Mouse (Mus musculus) myocyte (in vitro differentiated cells): ENCODE results near the gene P2ry13.

Source experiments
- MYOD1 ChIP-seq, 3 experiments: IDR thresholded peaks; one replicate each; pipeline ENCODE4 v1.6.1; 2011; ENCODE audit warnings: control low read depth in 2 of 3, low read depth in 2 of 3, mild to moderate bottlenecking in 2 of 3, moderate library complexity in 1 of 3; ENCODE audit not compliant: insufficient read length in 2 of 3, control insufficient read depth in 1 of 3
- POLR2A ChIP-seq: IDR thresholded peaks from one replicate; pipeline ENCODE4 v1.6.1; 2011; ENCODE audit warnings: low read depth, mild to moderate bottlenecking, control low read depth, moderate library complexity; ENCODE audit not compliant: insufficient read length
- TCF12 ChIP-seq: IDR thresholded peaks from one replicate; pipeline ENCODE4 v1.6.1; 2011; ENCODE audit warnings: mild to moderate bottlenecking, control low read depth; ENCODE audit not compliant: poor library complexity, insufficient read depth, severe bottlenecking
- USF1 ChIP-seq: IDR thresholded peaks from one replicate; pipeline ENCODE4 v1.6.1; 2011; ENCODE audit warnings: low read depth, mild to moderate bottlenecking, control low read depth, moderate library complexity

GRCm38 (mm10) chr3:59219326-59219725 is 8.6 kb upstream of the P2ry13 start:
- TF ChIP-seq POLR2A (no peak), MYOD1 (IDR thresholded peaks at IDR 0.05; ENCODE audit: control insufficient read depth in 1 of 3, insufficient read length in 2 of 3, low read depth in 2 of 3) (no peak), TCF12 (no peak), USF1 (no peak)
